Mouse (Mus musculus) spleen, postnatal 4 days (tissue): ENCODE data around the gene Lnx2.

ENCODE experiments used
- DNase-seq, 2 experiments: peaks; one replicate each; pipeline ENCODE4 v3.0.0; 2022; ENCODE audit warnings: low spot score in 2 of 2

Gene Lnx2

GRCm38 (mm10) chr5:147077305-147078034, 1.1 kb upstream of the Lnx2 start:
- DNase-seq = peak; percentile 94 to 99

GRCm38 (mm10) chr5:147076799-147077165, 396 bp upstream of the Lnx2 start, which contains the start of gene Polr1d:
TSS of gene Polr1d (plus strand) at chr5:147077050.
- DNase-seq = no peak

- DNase-seq = no peak
Observed at GRCm38 (mm10) chr5:147075103-147076025, 1.0 kb downstream of the Lnx2 start.

GRCm38 (mm10) chr5:147073805-147074204, 2.6 kb downstream of the Lnx2 start:
- no peak for DNase-seq

GRCm38 (mm10) chr5:147071886-147072285, 4.5 kb downstream of the Lnx2 start:
- no peak for DNase-seq

GRCm38 (mm10) chr5:147070791-147071516, 5.4 kb downstream of the Lnx2 start:
- DNase-seq = no peak

GRCm38 (mm10) chr5:147068876-147069275, 7.5 kb downstream of the Lnx2 start:
- no peak for DNase-seq

- no peak for DNase-seq
Observed at GRCm38 (mm10) chr5:147066965-147067364, 9.4 kb downstream of the Lnx2 start.

GRCm38 (mm10) chr5:147066129-147066528, 10.3 kb downstream of the Lnx2 start:
- DNase-seq = no peak

GRCm38 (mm10) chr5:147063215-147063661, 13.1 kb downstream of the Lnx2 start:
- no peak for DNase-seq

- peak in 1 of 2 experiments; percentile 43 for DNase-seq
Observed at GRCm38 (mm10) chr5:147060024-147060423, 16.4 kb downstream of the Lnx2 start.

- no peak for DNase-seq
Observed at GRCm38 (mm10) chr5:147059319-147059718, 17.1 kb downstream of the Lnx2 start.

GRCm38 (mm10) chr5:147058661-147059060, 17.7 kb downstream of the Lnx2 start:
- no peak for DNase-seq

GRCm38 (mm10) chr5:147057626-147058414, 18.6 kb downstream of the Lnx2 start:
- no peak for DNase-seq

GRCm38 (mm10) chr5:147056712-147057290, 19.6 kb downstream of the Lnx2 start:
- no peak for DNase-seq

- no peak for DNase-seq
Observed at GRCm38 (mm10) chr5:147055572-147056245, 20.7 kb downstream of the Lnx2 start.

- no peak for DNase-seq
Observed at GRCm38 (mm10) chr5:147054747-147055270, 21.6 kb downstream of the Lnx2 start.

- no peak for DNase-seq
Observed at GRCm38 (mm10) chr5:147054328-147054727, 22.1 kb downstream of the Lnx2 start.

GRCm38 (mm10) chr5:147053481-147053880, 22.9 kb downstream of the Lnx2 start:
- DNase-seq = no peak

GRCm38 (mm10) chr5:147053071-147053470, 23.3 kb downstream of the Lnx2 start:
- no peak for DNase-seq
